Mouse (Mus musculus) limb, embryonic 14.5 days (tissue): ENCODE measurements around the gene Pigc. TPM values are rescaled to one million over a fixed set of nuclear protein-coding genes. Genes with fewer than 3 reads are reported as not detected.

ENCODE experiments used
- ATAC-seq: fragments of 200-750 bp; cut with Nextera tagmentation; 2 replicates; pipeline ENCODE4 v1.8.0; 2017; ENCODE audit warnings: low read depth, moderate number of reproducible peaks, moderate TSS enrichment; ENCODE audit not compliant: low FRiP score
- DNase-seq: peaks from one replicate; pipeline ENCODE4 v3.0.0-alpha.2; 2015; ENCODE audit warnings: low spot score
- H3K27ac ChIP-seq: fragments of 300-500 bp; sonication (generic); replicated peaks from 2 replicates; pipeline ENCODE4 v1.5.1; 2014; ENCODE audit warnings: low read depth, mild to moderate bottlenecking, low read length, moderate library complexity, mixed read lengths
- H3K27me3 ChIP-seq: fragments of 300-500 bp; sonication (generic); 2 replicates; pipeline ENCODE4 v1.6.1; 2014; ENCODE audit warnings: low read length, mixed read lengths; ENCODE audit not compliant: control insufficient read depth, insufficient read depth
- H3K36me3 ChIP-seq: fragments of 300-500 bp; sonication (generic); 2 replicates; pipeline ENCODE4 v1.6.1; 2014; ENCODE audit warnings: mild to moderate bottlenecking, low read length, moderate library complexity, mixed read lengths; ENCODE audit not compliant: control insufficient read depth, insufficient read depth
- H3K4me1 ChIP-seq: fragments of 300-500 bp; sonication (generic); 2 replicates; pipeline ENCODE4 v1.6.1; 2014; ENCODE audit warnings: antibody characterized with exemption, low read length, mixed read lengths; ENCODE audit not compliant: control insufficient read depth, insufficient read depth
- H3K4me2 ChIP-seq: fragments of 300-500 bp; sonication (generic); replicated peaks from 2 replicates; pipeline ENCODE4 v1.6.1; 2014; ENCODE audit warnings: low read depth, mild to moderate bottlenecking, low read length, moderate library complexity; ENCODE audit not compliant: severe bottlenecking
- H3K4me3 ChIP-seq: fragments of 300-500 bp; sonication (generic); replicated peaks from 2 replicates; pipeline ENCODE4 v1.5.1; 2014; ENCODE audit warnings: low read length
- H3K9ac ChIP-seq: fragments of 300-500 bp; sonication (generic); 2 replicates; pipeline ENCODE4 v1.6.1; 2014; ENCODE audit warnings: mild to moderate bottlenecking, low read depth, low read length, moderate library complexity; ENCODE audit not compliant: severe bottlenecking
- H3K9me3 ChIP-seq: fragments of 300-500 bp; sonication (generic); 2 replicates; pipeline ENCODE4 v1.6.1; 2016; ENCODE audit warnings: low read length; ENCODE audit not compliant: control insufficient read depth
- POLR2A ChIP-seq: fragments of 200-500 bp; IDR thresholded peaks from 2 replicates; pipeline ENCODE4 v1.8.0; 2012; ENCODE audit warnings: inconsistent platforms, mild to moderate bottlenecking, moderate library complexity, borderline replicate concordance; ENCODE audit not compliant: insufficient read depth, insufficient read length; ENCODE audit errors: extremely low read depth
- WGBS: fragments of 180-500 bp; shearing (Covaris S2); extraction: QIAGEN DNeasy Blood & Tissue Kit; methylation state at CpG from one replicate; pipeline ENCODE4 v1.1.7; 2014; 5-methylcytosine and 5-hydroxymethylcytosine counted together
- polyA plus RNA-seq, 2 experiments: library from polyadenylated mRNA; depleted of rRNA in 1 of 2; stranded (reverse) in 1 of 2; unstranded in 1 of 2; fragments of >200 nt; fragmentation: Nextera tagmentation in 1 of 2; extraction: Ambion mirVana in 1 of 2; gene quantifications; 2 replicates each; pipeline versions ENCODE4 v1.2.1 to v1.2.3; 2012 to 2014

Pigc gene
- polyA plus RNA-seq, 2 experiments = 36.9 to 52.8 TPM

GRCm38 (mm10) chr1:161962465-161963377 is 6.3 kb upstream of the Pigc start:
- peak; percentile 56 for ATAC-seq

GRCm38 (mm10) chr1:161967936-161968335 is 1.1 kb upstream of the Pigc start:
- H3K4me3 ChIP-seq = no peak overlapping the region
- DNase-seq (no peak), ATAC-seq (no peak)
- H3K4me2 ChIP-seq = no peak overlapping the region
- WGBS = 74% methylated on average over 2 of the region's 2 CpGs
- H3K27ac ChIP-seq = no peak overlapping the region
- no peak overlapping the region for H3K9ac ChIP-seq
- no peaks in the 10 kb centered on the region for H3K27me3 ChIP-seq
- H3K9me3 ChIP-seq = no peaks in the 10 kb centered on the region
- TF ChIP-seq POLR2A = no peak
- H3K4me1 ChIP-seq = peaks cover 23% of the 10 kb centered on the region
- peaks cover 6% of the 10 kb centered on the region; the same call in 1 of the 2 replicates for H3K36me3 ChIP-seq

More at GRCm38 (mm10) chr1:161962465-161963377, 6.3 kb upstream of the Pigc start:
- WGBS = 45% methylated on average over 3 of the region's 3 CpGs
- Histone ChIP-seq H3K9ac (no peak overlapping the region), H3K9me3 (no peaks in the 10 kb centered on the region), H3K36me3 (no peaks in the 10 kb centered on the region), H3K4me3 (no peak overlapping the region), H3K27me3 (no peaks in the 10 kb centered on the region), H3K4me2 (no peak overlapping the region), H3K27ac (no peak overlapping the region), H3K4me1 (peaks cover 11% of the 10 kb centered on the region)
- peak; percentile 53 for DNase-seq
- TF ChIP-seq POLR2A = no peak

GRCm38 (mm10) chr1:161970874-161971273 is 1.9 kb downstream of the Pigc start:
- Histone ChIP-seq H3K9me3 (no peaks in the 10 kb centered on the region), H3K4me3 (no peak overlapping the region), H3K4me1 (peaks cover 19% of the 10 kb centered on the region), H3K27ac (no peak overlapping the region), H3K9ac (no peak overlapping the region), H3K4me2 (no peak overlapping the region), H3K27me3 (no peaks in the 10 kb centered on the region), H3K36me3 (peaks cover 6% of the 10 kb centered on the region; the same call in 1 of the 2 replicates)
- DNase-seq = no peak
- 98% methylated on average over 9 of the region's 9 CpGs for WGBS
- TF ChIP-seq POLR2A = no peak
- no peak for ATAC-seq

DNA sequence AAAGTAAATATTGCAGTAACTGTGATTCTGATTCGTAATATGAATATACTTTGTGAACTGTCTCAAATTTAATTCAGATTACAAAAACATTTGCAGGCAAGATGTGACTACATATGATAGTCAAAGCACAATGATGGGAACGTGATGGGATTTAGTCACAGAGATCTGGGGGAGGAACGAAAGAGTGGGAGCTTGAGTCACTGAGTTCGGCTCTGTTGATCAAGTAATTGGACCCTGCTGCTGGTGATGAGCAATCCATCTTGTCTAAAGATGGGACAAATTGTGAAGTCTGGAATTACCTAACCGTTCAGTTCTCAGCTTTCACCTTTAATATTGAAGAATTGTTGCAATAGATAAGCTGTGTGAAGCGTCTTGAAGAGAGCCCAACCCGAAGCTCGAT is 3.2 kb downstream of the Pigc start:
- no peak for TF ChIP-seq POLR2A
- no peak for ATAC-seq
- Histone ChIP-seq H3K4me1 (peaks cover 26% of the 10 kb centered on the region), H3K4me3 (no peak overlapping the region), H3K9me3 (no peaks in the 10 kb centered on the region), H3K36me3 (peaks cover 6% of the 10 kb centered on the region; the same call in 1 of the 2 replicates), H3K27me3 (no peaks in the 10 kb centered on the region), H3K27ac (no peak overlapping the region), H3K4me2 (no peak overlapping the region), H3K9ac (no peak overlapping the region)
- WGBS = 87% methylated on average over 8 of the region's 8 CpGs
- no peak for DNase-seq

DNA sequence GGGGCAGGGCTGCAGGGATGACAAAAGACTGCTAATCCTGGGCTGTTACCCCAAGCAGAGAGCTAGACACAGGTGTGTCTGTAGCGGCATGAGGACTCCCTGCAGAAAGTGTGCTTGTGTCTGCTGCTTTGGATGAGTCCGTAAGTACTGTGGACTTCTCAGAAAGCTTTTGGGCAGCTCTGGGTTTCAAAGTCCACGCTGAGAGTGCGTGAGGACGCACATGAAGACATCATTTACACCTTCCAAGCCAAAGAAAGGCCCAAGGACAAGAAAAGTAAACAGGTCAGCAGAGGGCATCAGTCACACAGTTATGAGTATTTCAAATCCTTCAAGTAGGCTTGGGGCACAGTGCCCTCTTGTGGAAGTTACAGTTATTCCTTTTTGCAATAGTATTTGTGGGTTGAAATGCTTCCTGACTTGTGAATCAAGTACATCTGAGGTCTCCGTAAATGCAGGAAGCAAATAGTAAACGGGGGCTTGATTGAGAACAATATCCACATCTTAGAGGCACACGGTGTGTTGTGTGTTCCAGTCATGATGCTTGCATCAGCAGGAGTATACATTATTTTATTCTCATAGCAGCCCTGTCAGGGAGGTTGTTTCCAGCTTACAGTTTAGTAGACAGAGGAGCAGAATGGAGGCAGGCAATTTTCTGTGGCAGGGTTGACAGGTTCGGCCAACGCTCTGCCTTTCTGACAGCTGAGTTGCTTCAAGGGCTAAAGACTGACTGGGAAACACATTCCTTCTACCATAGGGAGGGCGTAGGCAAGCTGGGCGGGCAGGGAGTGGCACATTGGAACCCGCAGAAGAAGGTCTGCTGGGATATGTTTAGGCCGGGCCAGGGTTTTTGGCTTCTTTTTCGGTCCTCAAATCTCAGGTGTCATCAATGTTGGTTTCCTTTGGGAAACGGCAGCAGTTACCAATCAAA is 7.5 kb downstream of the Pigc start:
- peak; percentile 97 for DNase-seq
- H3K9ac ChIP-seq = peak overlapping the region; percentile 28; the same call in 1 of the 2 replicates
- no peaks in the 10 kb centered on the region for H3K27me3 ChIP-seq
- 45% methylated on average over 16 of the region's 16 CpGs for WGBS
- H3K36me3 ChIP-seq = no peaks in the 10 kb centered on the region
- peaks cover 45% of the 10 kb centered on the region for H3K4me1 ChIP-seq
- no peak for TF ChIP-seq POLR2A
- no peaks in the 10 kb centered on the region for H3K9me3 ChIP-seq
- peak overlapping the region; percentile 73 for H3K27ac ChIP-seq
- H3K4me3 ChIP-seq = no peak overlapping the region
- 0 out of 2 replicates have a peak, but pooled peaks have one; percentile 38 for ATAC-seq
- no peak overlapping the region for H3K4me2 ChIP-seq
